Mouse (Mus musculus): ENCODE measurements around the gene Nobox.

The Nobox gene

DNA sequence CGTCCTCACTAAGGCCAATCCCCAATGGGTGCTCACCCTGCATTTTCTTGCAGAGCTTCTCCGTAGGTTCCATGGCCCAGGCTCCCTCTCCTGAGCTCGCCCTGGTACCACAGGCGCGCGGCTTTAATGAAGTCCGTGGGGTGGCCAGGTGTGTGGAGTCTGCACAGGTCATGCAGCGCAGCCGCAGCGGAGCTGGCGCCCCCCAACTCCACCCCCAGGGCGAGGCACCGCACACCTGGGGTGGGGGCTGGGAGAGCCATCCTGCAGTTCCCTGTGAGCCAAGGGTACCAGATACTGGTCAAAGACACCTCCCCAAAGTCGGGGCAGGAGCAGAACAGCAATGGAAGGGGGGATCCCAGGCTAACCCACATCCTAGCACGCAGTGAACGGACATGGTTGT lies at the start of gene Nobox:
Gene Nobox (minus strand): TSS at position 101 of the 400 bp plus-strand sequence.
- DNase-seq (ENCODE audit: low spot score) = no peak

DNA sequence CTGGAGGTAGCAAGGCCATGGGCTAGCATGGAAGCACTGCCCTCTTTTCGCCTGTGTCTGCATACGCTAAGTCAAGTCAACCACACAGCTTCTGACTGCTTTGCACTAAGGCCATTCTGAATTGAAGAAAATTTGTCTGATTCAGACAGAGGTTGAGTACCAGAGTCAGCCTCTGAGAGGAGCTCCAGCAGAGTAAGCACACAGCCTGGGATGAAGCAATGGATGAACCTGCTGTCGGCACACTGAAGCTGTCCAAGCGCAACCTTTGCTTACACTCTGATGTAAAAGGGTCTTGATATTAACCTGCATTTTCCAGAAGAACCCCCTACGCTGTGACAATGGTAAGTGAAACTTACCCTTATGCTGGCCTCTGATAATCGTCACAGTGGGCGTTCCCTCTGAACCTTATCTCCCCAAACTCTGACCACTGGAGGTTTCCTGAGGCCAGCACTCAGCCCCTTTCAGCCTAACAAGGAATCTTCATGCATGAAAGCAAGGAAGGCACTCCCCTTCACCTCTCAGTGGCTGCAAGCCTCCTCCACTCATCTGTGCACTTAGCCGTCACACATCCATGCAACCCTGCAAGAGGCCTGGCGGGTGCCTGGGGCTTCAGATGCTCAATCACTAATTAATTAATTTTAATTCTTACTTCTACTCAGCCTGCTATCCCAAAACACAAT lies 45.3 kb upstream of the Nobox start:
- no peak for DNase-seq (ENCODE audit: low spot score)

- no peak for DNase-seq (ENCODE audit: low spot score)
These were observed 44.1 kb upstream of the Nobox start for GRCm38 (mm10) chr6:43353446-43353845.

- DNase-seq (ENCODE audit: low spot score) = no peak
These were observed 39.7 kb upstream of the Nobox start for GRCm38 (mm10) chr6:43349083-43349482.

GRCm38 (mm10) chr6:43347637-43348036 lies 38.3 kb upstream of the Nobox start:
- DNase-seq (ENCODE audit: low spot score) = no peak

GRCm38 (mm10) chr6:43343006-43343405 lies 33.7 kb upstream of the Nobox start:
- no peak for DNase-seq (ENCODE audit: low spot score)

- no peak for DNase-seq (ENCODE audit: low spot score)
These were observed 33.0 kb upstream of the Nobox start for GRCm38 (mm10) chr6:43342386-43342785.

GRCm38 (mm10) chr6:43338804-43339203 lies 29.4 kb upstream of the Nobox start:
- DNase-seq (ENCODE audit: low spot score) = no peak

DNA sequence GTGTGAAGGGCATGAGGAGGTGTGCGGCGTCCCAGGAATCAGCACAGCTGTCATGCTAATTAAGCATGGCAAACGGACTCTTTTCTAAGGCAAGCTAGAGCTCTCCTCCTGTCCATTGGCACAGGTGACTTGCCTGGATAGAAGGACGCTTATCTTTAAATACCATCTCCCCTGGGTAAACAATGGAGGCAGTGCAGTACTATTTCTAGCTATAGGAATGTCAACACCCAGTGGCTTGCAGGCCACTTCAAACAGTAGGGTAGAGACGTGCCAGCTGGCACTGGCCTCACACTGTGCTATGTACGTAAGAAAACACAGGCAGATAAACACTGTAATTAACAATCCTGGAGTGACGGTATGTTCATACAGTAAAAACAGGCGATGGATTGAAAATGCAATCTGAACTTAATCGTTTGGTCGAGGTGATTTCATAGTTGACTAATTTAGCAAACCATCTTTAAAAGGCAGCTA lies 28.2 kb upstream of the Nobox start:
- DNase-seq (ENCODE audit: low spot score) = no peak

GRCm38 (mm10) chr6:43335619-43336234 lies 26.4 kb upstream of the Nobox start:
- no peak for DNase-seq (ENCODE audit: low spot score)

DNA sequence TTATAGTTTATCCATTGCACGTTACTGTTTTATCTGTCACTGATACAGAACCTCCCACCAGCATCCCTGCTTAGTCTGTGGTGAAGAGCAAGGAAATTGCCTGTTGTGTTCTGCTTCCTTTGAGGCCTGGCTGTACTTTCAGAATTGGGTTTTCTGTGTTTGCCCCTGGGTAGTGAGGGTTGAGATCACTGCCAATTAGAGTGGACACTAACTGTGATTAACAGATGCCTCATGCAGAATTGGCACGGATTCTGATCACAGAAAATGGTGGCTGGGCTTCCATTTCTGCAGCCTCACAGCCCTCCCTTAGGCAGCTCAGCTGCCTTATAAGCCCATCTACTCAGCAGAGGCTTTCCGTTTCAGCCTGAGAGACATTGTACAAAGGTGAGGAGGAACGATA lies 24.1 kb upstream of the Nobox start:
- DNase-seq (ENCODE audit: low spot score) = no peak

GRCm38 (mm10) chr6:43312961-43313656 lies 3.8 kb upstream of the Nobox start:
- no peak for DNase-seq (ENCODE audit: low spot score)

DNA sequence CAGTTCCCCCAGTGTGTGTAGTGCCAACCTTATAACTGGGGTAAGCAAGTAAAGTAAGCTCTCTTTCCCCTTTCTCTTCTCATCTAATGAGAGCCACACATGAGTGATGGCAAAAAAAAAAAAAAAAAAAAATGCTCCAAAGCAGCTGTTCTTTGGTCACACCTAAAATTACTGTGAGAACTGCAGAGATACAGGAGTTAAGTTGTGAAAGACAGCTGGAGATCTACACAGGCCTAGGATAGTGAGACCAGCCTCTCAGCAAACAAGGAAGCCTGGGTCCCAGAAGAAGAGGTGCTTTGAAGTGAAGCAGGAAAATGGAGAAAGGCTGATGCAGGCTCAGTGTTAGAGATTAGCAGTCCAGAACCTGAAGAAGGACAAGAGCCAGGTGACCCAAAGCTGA lies 3.2 kb upstream of the Nobox start:
- DNase-seq (ENCODE audit: low spot score) = no peak

- no peak for DNase-seq (ENCODE audit: low spot score)
These were observed 717 bp upstream of the Nobox start for GRCm38 (mm10) chr6:43310071-43310470.

DNA sequence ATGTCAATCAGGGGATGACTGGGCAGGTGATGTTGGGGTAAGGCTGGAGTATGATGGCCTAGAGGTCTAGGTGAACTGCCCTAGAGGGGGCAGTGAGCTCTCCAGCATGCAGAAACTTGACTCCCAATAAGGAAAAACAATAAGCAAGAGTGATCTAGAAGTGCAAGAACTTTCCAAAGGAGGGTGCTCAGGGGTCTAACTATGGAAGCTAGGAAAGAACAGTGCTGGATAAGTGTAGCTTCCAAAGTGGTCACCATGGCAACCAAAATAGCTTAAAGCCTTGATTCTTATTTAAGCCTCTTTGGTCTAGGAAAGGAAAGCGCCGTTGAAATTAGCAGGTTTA lies 11.9 kb downstream of the Nobox start:
- DNase-seq (ENCODE audit: low spot score) = no peak

GRCm38 (mm10) chr6:43296798-43297507 lies 12.4 kb downstream of the Nobox start:
- DNase-seq (ENCODE audit: low spot score) = peak; percentile 31

- no peak for DNase-seq (ENCODE audit: low spot score)
These were observed 13.4 kb downstream of the Nobox start for GRCm38 (mm10) chr6:43295908-43296307.

GRCm38 (mm10) chr6:43293175-43293574 lies 16.2 kb downstream of the Nobox start:
- DNase-seq (ENCODE audit: low spot score) = no peak

DNA sequence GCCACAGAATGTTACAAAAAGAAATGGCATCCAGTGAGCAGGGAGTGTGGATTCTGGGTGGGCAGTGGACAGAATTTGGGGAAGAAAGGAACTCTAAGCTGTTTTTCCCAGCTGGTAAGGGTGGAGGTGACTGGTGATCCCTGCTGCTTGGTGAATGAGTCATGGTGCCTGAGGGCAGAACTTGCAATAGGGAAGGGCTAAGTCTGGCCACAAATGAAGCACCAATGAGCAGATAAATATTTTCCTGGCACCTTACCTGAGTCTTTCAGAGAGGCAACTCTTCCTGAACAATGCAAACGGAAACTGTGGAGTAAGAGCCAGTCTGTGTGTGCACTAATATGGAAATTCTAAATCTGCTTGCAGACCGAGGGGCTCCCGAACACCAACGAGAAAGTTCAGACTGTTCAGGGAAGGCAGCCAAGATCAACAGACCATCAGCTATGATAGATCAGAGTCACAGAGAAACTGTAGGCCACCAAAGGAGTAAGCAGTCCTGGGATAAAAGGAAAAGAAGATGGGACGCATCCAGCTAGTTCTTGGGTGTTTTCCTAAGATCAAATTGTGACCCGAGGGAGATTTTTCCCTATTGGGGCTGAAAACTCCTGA lies 16.8 kb downstream of the Nobox start:
- no peak for DNase-seq (ENCODE audit: low spot score)

DNA sequence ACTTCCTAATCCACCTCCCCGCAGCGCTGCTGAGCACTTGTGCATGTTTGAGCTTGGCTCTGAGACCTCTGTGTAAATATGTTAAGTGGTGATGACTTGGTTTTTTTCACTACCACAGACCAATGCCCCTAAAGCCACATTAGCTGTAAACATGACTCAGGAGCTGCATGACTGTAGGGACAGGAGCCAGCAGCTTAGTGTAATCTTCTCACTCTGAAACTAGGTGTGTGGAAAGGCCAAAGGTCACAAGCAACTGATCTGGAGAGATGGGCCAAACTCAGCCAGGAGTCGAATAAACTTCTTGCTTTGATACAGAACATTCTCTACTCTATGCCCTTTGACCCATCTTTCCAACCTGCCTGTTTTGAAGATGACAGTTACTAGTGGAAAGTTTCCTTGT lies 17.3 kb downstream of the Nobox start:
- DNase-seq (ENCODE audit: low spot score) = no peak

GRCm38 (mm10) chr6:43280481-43280880 lies 28.9 kb downstream of the Nobox start:
- no peak for DNase-seq (ENCODE audit: low spot score)

- DNase-seq (ENCODE audit: low spot score) = no peak
These were observed 31.1 kb downstream of the Nobox start for GRCm38 (mm10) chr6:43278247-43278646.
